Mouse (Mus musculus): ENCODE results near the gene Cdh15. TPM values are rescaled to one million over a fixed set of nuclear protein-coding genes. Genes with fewer than 3 reads are reported as not detected.
A peak's percentile ranks its signal among the peaks of the same experiment; 100 is the strongest.

Gene Cdh15
- polyA plus RNA-seq, 3 experiments from 2014 or later = 0.67 to 0.81 TPM; not detected in 1

DNA sequence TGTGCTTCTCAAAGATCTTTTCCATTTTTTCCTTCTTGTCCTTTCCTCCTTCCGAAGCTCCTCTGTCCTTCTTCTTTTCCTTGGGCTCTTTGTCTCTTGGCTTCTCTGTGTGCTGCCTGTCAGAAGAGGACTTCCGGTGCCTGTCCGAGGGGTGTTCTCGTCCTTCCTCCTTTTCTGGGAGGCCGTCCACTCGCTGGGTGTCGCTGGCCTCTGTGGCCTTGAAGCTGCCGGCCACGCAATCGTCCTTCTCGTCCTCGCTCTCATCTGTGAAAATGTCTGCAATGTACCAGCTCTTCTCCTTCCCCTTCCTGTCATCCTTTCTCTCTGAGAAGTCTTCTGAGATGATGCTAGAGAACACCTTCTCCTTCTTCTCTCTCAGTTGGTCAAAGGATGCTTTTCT lies 45.7 kb downstream of the Cdh15 start:
- ATAC-seq = no peak

DNA sequence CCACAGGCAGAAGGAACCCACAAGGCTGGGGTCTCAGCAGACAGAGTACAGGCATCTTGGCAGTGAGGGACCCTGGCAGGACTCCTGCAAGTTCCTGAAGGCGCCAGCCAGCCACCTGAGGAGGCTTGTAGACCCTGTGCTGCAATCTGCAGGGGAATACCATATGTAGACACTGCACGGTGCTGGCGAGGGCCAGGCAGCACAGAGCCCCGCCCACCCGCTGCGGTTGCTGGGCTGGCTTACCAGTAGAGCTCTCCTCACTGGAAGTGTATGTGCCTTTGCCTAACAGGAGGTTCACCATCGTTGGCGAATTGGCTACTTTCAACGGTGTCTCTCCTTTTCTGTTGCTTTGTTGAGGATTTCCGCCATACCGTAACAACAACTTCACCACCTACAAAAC lies 48.6 kb downstream of the Cdh15 start:
- ATAC-seq = no peak

DNA sequence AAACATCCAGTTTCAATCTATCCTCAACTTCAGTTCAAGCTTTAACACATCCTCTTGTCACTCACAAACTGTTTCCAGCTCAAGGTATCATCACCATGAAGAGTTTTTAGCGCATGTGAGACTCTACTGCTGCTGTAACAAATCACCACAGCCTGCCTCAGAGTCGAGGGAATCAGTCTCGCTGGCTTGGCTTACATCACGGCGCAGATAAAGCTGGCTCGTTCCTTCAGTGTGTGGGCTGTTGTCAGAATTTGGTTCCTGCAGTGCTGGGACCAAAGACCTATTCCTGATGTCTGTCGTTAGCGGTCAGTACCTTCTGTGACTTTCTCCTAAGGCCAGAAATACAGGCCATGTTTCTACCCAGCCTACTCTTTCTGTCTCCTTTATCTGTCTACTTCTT lies 49.4 kb downstream of the Cdh15 start:
- no peak for ATAC-seq

DNA sequence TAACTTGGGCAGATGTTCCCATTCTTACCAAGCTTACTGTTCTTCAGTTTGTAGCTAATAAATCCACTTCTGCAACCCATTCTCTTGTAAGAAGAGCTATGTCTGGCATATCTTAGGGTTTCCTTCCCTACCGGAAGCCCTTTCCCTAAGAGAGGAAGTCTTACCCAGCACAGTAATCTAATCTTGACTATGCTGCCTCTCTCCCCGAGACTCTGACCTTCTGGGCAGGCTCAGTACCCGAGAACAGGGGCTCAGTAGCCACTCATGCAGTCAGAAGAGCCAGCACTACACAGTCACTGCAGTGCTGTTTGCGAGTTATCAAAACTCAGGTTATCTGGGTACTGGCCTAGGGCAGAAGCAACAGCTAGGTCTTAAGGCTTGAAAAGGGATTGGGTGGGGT lies 50.3 kb downstream of the Cdh15 start:
- ATAC-seq = no peak

DNA sequence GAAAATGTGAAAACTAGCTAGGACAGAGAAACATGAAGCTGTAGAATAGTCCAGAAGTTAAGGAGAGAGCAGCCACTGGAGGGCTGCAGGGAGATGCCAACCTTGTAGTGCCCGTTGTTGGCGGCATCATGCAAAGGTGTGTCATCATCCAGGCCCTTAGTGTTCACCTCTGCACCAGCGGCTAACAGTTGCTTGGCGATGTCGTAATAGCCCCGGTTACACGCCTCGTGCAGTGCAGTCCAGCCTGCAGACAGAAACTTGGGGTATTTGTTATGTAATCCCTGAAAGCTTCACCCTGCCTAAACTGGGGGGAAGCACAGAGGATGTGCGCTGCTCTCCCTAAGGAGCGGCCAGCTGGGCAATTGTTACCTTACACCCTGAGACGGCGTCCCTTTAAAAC lies 50.7 kb downstream of the Cdh15 start:
- ATAC-seq = no peak

DNA sequence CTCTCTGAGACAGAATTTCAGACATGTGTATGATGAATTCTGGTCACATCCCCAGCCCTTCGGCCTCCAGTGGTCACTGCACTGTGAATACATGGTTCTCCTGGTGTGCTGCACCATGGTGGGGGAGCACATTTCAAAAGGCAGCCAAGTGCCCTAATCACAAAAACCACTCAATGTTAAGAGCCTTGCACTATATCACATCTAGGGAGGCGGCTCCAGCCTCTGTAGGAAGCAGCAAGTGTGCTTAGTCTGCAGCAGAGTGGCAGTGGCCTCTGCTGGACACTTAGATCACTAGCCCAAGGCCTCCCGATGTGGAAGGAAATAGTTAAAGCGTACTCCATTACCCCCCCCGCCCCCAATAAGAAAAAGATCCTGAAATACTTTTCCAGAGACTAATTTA lies 51.3 kb downstream of the Cdh15 start:
- no peak for ATAC-seq

DNA sequence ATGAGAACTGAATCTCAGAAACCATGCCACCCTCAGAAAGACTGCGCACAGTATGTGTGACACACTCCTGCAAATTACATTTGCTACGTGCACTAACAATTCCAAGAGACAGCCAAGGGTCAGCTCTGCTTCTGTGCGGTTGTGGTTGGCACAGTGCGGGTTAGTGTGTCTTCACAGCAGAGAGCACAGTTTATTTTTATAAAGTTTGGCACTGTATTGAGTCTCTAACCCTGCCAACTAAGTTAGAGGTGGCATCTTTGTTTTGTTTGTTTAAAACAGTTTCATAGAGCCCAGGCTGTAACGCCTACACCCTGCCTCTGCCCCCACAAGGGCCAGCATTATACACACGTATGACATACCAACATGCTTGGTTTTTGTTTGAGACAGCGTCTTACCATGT lies 53.7 kb downstream of the Cdh15 start:
- ATAC-seq = no peak

DNA sequence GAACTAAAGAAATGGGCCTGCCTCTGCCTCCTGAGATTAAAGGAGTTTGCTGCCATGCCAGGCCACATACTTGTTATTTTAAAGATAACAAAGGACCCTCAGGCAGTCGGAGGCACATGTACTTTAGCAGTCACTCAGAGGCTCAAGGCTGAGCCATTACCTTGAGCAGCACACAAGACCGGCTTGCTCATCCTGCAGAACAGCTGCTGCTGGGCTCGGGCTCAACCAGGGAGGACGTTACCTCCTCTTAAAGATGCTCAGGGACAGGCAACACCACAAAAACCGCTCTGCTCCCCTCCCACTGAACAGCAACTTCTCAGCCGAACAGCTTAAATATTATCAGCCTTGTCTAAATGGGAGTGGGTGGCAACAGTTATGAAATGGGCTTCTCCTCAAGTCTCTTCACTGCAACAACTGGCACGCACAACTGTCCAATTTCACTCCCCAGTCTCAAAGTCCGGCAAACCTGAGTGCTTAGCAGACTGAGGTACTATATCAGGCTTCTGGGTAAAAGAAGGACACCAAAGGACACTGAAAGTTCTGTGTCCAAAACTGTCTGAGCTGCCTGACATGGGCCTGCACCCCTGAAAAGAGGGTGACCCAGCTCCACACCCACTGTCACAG lies 54.2 kb downstream of the Cdh15 start:
- no peak for ATAC-seq

DNA sequence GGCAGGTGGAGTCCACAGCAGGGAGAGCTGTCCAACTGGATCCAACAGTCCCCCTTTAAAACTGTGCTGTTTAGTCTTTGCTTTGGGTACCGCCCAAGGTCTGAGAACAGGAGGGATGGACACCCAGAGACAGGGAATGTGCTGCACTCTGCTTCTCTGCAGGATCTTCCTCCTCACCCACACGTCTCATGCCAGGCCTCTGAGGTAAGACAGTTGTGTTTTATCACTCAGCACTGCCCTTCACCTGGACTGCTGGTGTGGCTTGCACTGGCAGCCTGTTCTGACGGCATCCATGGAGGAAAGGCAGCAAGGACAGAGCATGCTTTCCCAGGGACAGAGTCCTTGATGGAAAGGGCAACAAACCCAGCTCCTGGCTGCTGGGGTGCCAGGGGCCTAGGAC lies 54.8 kb downstream of the Cdh15 start:
- no peak for ATAC-seq

DNA sequence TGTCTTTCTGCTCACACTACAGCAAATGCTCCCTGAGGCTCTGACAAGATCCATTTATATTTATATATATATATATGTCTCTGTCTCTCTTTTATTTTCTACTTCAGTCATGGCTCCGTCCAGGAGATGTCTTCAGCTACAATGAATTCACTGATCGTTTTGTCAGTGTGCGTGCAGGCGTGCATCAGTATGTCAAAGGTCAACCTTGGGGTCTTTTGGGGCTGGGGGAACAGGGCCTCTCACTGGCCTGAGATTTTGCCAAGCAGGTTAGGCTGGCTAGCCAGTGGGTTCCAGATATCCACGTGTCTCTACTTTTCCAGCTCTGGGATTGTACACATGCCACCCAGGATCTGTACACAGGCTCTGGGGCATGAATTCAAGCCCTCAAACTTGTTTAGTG lies 55.2 kb downstream of the Cdh15 start:
- no peak for ATAC-seq

DNA sequence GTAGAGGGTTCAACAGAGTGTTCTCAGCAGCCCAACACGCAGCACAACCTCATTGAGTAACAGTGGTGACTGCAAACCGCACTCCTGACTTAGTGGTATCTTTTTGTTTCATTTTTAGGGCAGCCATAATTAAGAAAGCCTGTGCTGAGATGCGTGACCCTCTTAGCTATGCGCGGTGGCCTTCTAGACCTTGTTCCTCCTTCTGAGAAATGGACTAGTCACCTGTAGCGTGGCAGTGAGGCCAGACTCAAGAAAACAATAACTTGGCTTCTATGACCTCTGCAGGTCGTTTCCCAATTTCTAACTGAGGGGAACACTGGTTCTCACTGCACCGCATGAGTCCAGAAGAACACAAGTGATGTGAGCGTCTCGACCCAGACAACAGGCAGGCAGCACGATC lies 56.7 kb downstream of the Cdh15 start:
- ATAC-seq = no peak

DNA sequence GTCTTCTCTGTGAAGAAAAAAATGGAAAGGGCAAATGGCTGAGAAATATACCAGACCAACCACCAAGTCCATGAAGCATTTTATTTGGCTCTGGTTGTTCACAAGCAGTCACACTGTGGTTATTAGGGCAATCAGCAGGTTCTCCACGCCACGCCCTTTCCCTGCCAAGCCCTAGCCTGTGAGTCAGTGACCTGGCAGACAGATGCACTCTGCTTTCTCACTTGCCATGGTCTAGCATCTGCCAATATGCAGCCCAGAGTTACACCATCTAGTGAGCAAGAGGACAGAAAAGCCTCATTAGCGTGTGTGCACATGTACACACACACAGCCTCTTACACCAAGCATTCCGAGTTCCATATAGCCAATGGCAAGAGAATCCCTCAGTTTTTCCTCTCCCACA lies 57.6 kb downstream of the Cdh15 start:
- no peak for ATAC-seq

DNA sequence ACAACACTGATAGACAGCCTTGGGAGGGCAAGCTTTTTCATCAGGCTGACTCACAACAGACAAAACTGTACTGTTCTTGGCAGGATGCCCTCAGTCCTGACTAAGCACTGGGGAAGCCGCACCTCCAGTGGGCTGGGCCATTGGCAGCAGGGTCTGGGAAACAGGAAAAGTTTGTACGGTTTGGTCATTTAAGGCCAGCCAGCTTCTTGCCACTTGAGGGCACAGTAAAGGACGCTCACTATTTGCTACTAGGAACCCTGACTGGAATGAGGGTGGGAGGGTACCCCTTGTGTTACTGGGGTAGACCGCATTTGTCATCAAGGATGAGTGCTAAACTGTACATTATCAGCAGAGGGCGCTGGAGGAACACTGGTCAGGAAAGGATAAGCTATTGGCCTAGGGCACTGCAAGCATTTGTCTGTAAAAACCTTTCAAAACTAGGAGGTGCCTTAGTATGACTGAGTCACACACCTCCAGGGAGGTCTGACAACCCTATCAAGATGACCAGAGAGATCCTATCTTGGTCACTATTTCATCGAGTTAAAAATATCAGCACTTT lies 58.8 kb downstream of the Cdh15 start:
- peak; percentile 86 for ATAC-seq

DNA sequence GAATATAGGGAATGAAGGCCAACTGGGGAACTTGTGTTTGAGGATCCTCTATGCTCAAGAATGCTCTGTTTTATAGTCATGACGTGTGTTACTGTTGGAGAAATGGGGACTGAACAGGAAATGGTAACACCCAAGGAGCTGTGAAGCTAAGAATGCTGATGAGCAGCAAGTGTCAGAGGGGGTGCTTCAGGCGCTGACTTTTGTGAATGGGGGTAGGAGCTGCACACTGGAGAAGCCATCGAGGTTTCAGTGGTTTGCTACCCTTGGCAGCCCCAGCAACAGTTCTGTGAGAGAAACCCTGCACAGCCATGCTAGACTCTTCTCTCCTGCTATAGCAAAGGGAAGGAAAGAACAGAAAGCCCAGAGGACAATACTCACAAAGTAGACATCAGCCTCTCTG lies 64.4 kb downstream of the Cdh15 start:
- ATAC-seq = peak; percentile 43

DNA sequence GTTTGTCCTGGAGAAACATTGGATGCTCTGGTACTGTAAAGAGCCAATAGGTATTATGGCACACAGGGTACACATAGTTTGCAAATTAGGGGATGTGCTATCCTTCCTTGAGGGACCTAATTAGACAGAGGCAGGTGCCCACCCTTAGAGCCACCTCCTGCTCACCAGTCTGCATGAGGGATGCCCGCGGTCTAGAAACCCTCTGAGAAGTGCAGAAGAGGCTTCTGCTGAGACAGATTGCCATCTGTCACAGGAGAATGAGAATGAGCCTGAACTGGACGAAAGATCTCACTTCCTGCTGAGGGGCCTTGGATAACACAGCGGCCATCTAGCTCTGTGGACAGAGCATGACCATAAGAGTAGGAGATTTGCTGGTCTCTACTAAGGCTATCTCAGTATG lies 65.1 kb downstream of the Cdh15 start:
- no peak for ATAC-seq

DNA sequence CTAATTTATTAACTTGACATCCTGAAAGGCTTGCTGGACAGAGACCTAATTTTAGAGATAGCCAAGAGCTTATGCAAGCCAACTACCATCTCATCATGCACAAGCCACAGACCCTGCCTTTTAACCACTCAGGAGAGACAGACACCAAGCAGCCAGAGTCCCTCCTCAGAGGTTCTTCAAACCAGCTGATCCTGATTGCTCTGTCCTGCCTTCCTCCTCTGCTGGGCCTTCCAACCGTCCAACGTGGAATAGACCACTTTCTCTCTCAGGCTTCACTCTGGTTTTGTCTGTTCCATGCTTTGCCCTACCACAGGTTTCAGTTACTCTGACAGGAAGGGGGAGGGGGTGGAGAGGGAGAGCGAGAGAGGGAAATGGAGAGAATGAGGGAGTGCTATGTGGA lies 69.0 kb downstream of the Cdh15 start:
- no peak for ATAC-seq

Other genes with a start within 250 kb of the Cdh15 start
- gene Galns, start 236.5 kb upstream of the Cdh15 start, polyA plus RNA-seq (2017; shearing (Covaris generic)) = 10 to 100 TPM in 2 of 3 experiments, 1 to 10 TPM in 1; 8.3 to 11.6 (median 10.6) TPM
- gene Trappc2l, start 236.3 kb upstream of the Cdh15 start, polyA plus RNA-seq (2017; shearing (Covaris generic)) = 10 to 100 TPM; 57.7 to 82.5 (median 80.6) TPM
- not detected for gene Pabpn1l, start 225.2 kb upstream of the Cdh15 start, polyA plus RNA-seq (2017; shearing (Covaris generic))
- under 1 TPM; 0.31 to 0.54 (median 0.52) TPM for gene Cbfa2t3, start 148.9 kb upstream of the Cdh15 start, polyA plus RNA-seq (2017; shearing (Covaris generic))
- gene Acsf3, start 72.5 kb upstream of the Cdh15 start, polyA plus RNA-seq (2017; shearing (Covaris generic)) = 10 to 100 TPM in 1 of 3 experiments, 1 to 10 TPM in 2; 7.8 to 10.1 (median 9.2) TPM
- gene Ankrd11, start 194.3 kb downstream of the Cdh15 start, polyA plus RNA-seq (2017; shearing (Covaris generic)) = 100 to 1,000 TPM in 1 of 3 experiments, 10 to 100 TPM in 2; 54.0 to 105 (median 84.1) TPM
- 10 to 100 TPM; 16.5 to 35.2 (median 19.0) TPM for gene Spg7, start 215.0 kb downstream of the Cdh15 start, polyA plus RNA-seq (2017; shearing (Covaris generic))

Measured in inflammation-experienced regulatory T-cells, adult 6 months (primary cell).